Mouse (Mus musculus) ovary, postnatal 14 days (tissue): Measurements from ENCODE around the gene Fads6.

Source experiments
- DNase-seq: peaks from one replicate; pipeline ENCODE4 v3.0.0; 2022; ENCODE audit warnings: low spot score

Fads6 gene

DNA sequence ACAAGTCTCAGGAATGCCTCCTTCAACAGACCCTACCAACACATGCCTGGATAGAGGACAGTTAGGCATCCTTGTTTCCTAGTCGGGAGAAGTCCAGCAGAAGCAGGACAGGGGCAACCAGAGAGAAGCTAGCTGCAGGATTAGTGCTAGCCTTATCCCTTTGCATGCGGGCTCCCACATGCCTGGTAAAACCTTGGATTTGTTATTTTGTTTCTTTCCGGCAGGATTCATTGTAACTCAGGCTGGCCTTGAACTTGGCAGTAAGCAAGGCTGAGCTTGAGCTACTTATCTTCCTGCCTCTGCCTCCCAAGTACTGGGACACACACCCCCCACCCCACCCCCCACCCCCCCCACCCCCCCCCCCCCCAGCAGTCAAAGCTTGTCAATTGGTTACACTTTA is 46.2 kb downstream of the Fads6 start:
- DNase-seq: no peak

DNA sequence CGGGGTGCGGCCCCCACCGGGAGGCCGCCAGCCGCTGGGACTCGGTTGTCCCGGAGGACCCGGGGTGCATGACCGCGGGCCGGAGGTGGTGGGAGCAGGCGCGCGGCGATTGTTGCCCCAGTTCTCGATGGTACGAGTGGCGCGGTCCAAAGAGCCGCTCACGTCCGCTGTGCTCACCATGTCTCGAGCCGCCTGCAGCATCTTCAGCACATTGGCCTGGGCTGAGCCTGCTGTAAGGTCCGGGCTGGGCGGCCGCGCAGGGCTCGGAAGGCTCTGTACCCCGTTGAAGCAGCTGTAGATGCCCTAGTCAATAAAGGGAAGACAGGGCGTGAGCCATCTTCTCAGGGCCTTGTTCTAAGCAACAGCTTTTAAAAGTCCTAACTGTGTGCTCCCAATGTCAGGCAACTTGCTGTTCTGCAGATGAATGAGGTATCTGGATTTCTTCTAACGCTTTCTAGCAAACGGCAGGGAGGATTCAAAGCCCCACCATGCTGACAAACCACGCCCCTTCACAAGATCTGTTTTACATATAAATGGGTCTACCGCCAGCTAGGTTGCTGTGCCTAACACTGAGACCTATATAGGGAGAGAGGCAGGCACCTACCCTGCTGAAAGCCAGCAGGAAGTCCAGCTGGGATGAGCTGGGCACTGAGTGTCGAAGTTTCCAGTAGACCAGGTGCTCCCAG is 46.9 kb downstream of the Fads6 start:
- no peak for DNase-seq

DNA sequence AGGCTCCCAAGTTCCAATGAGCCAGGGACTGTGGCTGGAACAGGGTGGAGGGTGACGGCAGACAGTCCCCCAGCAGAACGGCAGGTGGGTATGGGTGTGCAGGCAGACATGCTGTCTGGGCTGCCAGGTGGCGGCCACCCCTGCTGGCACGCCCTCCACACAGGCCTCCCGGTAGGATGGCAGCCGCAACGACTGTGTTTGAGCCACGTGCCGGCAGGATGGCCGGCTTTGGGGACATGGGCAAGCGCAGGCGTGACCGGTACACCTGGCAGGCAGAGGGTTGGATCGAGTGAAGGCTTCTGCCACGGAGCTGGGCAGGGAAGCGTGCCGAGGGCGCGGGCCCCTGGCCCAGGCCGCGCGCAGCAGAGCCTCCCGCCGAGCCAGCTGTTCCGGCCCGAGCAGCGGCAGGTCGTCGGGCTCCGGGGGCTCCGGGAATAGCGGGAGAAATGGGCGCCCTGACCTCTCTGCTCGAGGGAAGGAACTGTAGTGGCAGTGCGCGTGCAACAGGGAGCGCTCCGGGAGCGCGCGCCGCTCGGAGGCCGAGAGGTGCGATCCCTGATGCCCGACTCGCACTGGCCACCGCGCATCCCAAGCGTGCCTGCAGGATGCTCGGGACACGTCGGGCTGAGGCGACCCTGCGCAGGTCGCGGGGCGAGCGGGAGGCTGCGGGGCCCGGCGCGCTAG is 47.6 kb downstream of the Fads6 start:
- DNase-seq: no peak

DNA sequence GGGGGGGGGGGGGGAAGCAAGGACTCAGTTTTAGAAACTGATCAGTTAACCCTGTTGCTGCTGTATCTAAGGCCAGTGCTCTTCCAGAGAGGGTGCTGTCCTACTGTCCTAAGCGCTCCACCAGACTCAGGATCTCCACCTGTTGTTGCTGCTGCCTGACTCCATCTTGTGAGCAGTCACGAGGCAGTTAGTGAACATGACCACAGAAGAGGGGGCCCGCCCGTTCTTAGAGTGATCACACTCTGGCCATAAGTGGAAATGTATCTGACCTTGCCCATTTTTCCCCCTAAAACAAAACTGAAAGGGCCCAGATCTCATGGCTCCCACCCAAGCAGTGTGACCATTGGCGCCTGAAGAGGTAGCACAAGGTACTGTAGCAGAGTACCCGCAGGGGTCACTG is 49.5 kb downstream of the Fads6 start:
- DNase-seq: no peak

DNA sequence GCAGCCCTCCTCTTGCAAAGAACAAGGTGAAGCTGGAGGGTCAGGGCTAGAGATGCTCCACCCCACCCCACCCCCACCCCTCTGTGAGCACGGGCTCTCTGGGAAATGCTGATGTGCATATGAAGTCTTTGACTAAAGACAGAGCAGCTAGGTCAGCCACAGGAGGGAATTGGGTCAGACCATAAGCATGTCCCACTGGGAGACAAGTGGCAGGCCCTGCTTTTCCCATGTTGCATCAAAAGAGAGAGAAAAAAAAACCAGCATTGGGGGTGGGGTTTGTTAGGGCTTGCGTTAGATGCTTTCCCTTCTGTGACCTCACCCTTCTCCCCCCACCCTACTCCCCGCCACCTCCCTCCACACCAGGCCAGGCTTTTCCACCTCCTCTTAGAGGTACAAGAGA is 50.2 kb downstream of the Fads6 start:
- no peak for DNase-seq

DNA sequence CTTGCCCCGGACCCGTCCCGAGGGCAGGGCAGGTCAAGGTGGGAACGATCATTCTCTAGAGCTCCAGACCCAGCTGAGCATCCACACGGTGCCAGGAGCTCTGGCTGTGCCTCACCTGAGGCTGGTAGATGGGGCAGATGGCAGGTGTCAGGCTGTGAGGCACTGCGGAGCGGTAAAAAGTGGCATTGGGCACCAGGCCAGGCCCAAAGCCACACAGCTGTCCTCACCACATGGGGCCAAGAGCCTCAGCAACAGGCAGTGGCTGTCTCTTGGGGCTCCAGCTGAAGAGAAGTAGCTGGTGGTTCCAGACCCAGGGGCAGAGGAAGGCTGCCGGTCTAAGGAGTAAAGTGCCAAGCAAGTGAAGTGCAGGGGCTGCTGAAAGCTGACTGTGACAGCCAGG is 51.1 kb downstream of the Fads6 start:
- DNase-seq: no peak

DNA sequence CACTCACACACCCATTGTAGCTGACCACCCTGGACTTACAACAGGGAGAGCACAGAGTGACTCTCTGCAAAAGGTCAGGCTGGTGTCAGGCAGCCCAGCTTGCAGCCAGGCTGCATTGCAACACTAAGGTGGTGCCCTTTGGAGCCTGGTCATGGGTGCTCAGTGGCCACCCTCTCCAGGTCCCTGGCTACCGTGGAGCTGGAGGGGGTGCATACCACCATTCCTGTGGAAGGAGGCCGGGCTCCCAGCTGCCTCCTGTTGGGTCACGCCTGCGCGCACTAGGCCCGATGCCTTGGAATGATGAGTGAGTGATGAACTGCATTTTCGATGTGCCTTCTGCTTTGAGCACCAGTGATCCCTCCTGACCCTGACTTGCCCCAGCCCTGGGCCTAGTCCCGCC is 52.6 kb downstream of the Fads6 start:
- no peak for DNase-seq

DNA sequence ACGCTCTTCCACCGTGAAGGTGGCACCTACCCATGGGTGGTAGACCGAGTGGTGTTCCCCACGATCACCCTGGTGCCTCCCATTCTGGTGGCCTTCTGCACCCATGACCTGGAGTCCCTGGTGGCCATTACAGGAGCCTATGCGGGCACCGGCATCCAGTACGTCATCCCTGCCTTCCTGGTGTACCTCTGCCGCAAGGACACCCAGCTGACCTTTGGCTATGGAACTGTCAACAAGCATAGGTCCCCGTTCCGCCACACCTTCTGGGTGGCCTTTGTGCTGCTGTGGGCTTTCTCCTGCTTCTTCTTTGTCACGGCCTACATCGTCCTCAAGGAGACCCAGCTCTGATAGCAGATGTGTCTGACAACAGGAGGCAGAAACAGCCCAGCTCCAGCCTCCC is 53.7 kb downstream of the Fads6 start:
- no peak for DNase-seq

DNA sequence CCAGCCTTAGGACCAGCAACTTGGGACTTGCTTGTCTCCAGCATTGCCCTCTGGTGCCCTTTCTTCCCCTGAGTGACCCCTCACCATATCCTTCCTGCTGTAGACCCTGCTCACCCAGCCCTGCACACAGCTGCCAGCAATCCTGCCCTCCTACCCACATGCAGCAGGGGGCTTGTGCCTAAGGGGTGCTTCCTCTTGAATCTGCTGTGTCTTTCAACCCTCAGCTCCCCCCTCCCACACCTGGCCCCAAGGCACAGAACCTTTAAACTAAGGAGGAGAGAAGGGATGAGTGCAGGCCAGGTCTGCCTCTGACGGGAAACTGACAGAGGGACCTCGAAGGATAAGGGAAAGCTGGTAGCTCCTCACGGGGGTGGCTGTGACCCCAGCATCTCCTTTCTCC is 54.7 kb downstream of the Fads6 start:
- no peak for DNase-seq

DNA sequence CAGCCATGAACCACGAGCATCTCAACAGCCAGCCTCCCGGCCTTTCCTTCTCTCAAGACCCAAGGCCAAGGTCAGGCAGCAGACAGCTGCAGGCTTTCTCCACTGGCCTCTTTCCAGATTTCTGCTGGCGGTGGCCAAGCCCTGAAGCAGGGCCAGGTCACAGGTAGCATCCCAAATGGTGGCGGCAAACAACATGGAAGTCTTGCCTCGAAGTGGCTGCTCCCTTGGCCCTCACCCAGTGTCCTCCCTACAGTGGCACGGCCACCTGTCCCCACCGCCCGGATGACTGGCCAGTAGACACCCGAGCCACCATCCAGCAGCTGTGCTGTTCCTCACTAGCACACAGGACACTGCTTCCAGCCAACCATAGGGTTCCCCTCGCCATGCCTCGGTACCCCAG is 56.1 kb downstream of the Fads6 start:
- DNase-seq: no peak

DNA sequence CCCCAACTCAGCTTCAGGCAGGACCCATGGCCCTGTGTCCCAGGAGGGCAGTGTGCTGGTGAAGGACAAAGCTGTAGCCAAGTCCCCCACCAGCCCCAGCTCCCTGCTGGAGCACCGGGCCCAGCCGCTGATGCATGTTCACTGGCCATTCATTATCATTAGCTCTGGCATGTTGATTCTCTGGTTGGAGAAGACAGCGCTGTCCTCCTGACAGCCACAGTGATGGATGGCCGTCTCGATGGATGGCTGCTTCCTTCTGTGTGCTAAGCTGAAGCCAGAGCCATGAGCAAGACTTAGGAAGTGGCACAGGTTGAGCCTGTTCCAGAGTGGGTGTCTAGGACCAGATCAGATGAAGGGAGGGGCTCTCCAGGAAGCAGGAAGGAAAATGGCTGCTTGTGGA is 60.9 kb downstream of the Fads6 start:
- no peak for DNase-seq

DNA sequence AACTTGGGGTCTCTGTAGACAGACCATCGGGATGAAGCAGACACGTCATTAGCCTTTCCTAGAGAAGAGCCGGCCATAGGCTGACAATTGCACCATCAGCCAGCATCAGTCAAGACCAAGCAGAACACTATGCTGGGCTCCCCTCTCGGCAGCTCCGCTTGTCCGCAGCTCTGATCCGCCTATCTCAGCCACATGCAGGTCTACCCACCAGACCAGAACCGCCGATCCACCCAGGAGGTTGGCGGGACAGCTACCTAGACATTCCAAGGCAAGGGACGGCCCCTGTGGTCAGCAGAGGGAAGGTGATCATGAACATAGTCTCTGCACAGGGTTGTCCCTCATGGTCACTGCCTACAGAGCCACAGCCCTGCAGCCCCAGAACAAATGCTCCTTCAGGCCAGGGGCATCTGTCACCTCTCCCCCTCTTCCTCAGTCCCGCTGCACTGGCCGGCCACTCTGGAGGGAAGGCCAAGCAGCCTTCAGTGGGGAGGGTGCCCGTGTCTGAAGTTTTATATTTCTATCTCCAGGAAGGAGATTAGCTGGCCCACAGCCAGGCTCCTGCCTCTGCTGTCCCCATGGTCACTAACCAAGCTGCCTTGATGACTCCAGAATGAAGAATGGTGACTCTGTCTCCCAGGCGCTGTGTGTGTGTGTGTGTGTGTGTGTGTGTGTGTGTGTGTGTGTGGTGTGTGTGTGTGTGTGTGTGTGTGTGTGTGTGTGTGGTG is 63.0 kb downstream of the Fads6 start:
- DNase-seq: no peak

DNA sequence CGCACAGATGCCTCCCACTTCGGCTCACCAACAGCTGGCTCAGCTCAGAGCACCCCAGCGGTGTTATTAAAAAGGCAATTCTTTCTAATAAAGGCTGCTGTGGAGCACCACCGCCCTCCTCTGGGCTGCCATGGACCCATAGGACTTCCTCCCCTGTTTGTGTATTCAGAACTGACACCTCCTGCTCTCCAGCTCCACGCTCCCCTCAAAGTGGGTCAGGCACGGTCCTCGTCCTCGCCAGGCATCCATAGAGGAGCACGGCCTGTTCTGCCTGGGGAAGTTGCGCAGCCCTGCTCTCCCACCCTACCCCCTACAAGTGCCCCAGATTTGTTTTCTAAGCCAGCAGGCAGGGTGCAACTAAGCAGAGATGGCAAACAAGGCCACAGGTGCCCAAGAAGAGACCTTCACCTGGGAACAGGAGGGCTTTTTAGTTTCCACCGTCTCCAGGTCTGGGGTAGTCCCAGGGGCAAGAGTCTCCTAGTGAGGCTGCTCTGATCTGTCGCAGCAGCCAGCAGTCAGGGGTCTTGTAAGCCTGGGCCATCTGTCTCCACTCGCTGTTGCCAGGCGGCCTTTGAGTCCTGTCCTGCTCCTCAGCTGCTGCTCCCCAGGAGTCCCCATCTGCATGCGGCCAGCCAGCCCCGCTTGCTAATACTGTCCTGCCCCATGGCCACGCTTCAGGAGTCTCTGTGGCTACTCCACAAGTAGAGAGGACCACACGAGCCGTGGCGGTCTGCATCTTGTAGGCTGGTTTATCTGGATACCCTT is 63.8 kb downstream of the Fads6 start:
- no peak for DNase-seq

DNA sequence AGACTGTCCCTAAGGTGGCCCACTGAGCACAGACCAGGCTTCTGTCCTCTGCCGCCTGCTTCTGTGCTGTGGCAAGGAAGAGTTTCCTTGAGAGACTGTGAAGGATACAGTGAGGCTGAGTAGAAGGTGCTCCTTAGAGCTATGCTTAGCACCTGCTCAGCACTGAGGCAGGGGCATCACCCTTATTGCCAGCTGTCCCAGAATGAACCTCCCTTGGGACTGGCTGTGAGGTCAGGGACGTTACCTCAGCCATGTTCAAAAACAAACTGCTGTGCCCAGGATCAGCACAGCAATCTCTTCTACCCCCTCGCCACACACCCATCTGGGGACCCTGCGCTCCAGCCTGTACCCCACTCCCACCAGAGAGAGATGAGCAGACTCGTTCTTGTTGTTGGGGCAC is 64.6 kb downstream of the Fads6 start:
- no peak for DNase-seq

DNA sequence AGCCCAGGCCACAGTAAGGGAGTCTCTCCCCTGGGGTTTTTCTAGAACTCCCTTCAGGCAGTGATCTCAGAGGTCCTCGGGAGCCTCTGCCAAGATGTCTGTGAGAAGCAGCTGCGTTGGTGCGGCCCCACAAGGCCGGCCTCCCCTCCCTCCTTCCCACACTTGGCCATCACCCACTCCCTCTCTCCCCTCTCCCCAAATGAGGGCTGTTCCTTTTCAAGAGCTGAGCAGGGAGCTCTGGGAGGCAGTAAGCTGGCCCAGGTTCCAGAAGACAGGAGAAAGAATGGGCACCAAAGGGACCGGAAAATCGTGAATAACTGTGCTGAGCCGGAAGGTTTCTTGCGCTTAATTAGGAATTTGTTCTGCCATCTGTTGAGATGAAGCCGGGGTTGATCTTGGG is 65.5 kb downstream of the Fads6 start:
- no peak for DNase-seq

DNA sequence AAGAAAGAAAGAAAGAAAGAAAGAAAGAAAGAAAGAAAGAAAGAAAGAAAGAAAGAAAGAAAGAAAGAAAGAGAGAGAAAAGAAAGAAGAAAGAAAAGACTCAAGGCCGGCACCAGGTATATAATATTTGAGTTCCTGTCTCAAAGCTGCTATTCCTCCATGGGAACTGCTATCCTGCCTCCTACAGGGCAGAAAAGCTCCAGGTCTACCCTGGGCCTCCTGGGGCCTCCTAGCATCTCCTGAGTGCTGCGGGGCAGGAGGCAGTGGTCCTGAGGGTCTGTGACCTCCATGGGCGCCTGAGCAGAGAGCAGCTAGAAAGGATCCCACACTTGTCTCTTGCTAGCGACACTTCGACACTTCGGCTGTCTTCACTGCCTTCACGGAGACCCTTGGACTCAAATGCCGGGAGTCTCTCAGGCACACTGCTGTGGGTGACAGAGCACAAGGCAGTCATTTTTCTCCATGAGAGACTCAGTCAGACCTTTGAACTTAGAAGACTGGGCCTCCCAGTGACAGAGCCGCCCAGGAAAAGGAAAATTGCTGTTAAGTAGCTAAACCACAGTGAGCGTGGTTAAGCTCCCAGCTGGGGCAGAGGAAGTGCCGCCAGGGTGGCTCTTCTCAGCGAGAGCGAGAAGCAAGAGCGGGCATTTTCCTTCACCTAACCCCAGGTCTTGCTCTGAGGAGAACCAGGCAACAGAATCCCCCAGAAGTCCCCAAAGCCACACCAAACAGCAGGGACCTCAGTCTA is 66.1 kb downstream of the Fads6 start:
- DNase-seq: no peak
